Mouse (Mus musculus): Measurements from ENCODE around the gene Ubox5.

- TF ChIP-seq CTCF (conservative IDR thresholded peaks at IDR 0.05; ENCODE audit: low read length) (no peak), NANOG (IDR thresholded peaks at IDR 0.05; ENCODE audit: borderline replicate concordance, low read length) (no peak), POU5F1 (IDR thresholded peaks at IDR 0.05; ENCODE audit: borderline replicate concordance, low read length) (no peak)
These were observed at the start of gene Ubox5, which contains the start of gene Fastkd5 for GRCm38 (mm10) chr2:130629839-130630203.

Measured in E14TG2a.4 (cell line).